Mouse (Mus musculus): ENCODE measurements at regions not wholly inside any gene's neighbourhood (a gene's known extent, or its start where the extent isn't known, plus 50 kb on each side); places are given as distances from the start of the nearest gene placed in this dataset.

DNA sequence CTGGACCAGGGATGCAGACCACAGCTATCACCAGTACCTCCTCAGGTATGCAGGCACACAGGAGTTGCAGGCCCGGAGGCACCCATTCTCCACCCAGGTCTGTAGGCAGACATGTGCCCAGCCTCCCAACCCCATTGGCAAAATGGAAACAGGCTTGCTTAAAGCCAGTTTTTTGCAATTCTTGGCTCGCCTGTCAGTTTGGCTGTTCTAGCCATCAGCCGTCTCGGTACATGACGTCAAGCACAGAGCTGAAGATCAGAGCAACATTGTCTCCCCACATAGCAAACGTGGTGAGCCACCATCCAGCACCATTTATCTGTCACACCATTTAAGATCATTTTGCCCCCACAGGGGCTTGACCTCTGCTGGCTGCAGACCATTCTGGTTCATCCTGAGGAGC, 196.1 kb upstream of the Cops8 start:
- no peak for DNase-seq

- DNase-seq = no peak
Observed at GRCm38 (mm10) chr1:90408504-90409215, 194.1 kb upstream of the Cops8 start.

DNA sequence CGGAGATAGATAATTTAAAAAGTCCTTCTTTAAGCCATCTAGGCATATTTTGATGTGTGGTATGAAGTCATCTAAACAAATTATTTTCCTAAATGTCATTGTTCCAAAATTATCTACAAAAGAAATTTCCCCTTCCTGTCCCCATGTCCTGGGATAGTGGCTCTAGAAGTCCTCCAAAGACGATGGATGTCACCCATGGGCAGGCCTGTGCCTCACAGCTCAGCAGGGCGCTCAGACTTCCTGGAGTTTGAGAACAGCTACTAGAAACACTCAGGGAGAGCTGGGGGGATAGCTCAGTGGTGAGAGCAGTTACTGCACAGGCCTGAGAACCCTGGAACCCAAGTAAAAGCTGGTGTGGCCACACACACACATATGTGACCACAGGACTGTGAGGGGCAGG, 193.5 kb upstream of the Cops8 start:
- no peak for DNase-seq

DNA sequence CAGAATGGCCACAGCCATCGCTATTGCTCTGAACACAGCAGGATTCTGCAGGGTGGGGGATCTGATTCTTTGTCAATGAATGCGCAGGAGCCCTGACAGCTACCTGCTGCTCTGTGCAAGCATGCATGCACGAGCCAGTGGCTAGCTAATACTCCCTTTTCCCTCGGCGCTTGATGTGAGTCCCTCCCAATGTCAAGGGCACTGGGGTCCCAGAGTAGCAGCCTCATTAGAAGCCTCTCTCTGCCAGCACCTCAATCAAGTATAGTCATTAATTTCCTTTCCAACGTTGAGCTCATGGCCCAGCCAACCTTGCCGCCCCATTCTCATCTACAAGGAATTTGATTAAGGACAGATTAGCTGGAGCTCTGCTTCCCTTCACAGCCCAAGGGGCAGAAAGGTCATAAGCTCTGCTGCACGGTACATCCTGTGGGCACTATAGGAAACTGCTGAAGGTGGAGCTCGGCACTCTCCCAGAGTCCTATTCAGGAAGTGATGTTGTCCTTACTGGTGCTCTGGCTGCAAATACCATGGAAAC, 190.2 kb upstream of the Cops8 start:
- no peak for DNase-seq

- no peak for DNase-seq
Observed at GRCm38 (mm10) chr1:90414751-90415150, 188.0 kb upstream of the Cops8 start.

DNA sequence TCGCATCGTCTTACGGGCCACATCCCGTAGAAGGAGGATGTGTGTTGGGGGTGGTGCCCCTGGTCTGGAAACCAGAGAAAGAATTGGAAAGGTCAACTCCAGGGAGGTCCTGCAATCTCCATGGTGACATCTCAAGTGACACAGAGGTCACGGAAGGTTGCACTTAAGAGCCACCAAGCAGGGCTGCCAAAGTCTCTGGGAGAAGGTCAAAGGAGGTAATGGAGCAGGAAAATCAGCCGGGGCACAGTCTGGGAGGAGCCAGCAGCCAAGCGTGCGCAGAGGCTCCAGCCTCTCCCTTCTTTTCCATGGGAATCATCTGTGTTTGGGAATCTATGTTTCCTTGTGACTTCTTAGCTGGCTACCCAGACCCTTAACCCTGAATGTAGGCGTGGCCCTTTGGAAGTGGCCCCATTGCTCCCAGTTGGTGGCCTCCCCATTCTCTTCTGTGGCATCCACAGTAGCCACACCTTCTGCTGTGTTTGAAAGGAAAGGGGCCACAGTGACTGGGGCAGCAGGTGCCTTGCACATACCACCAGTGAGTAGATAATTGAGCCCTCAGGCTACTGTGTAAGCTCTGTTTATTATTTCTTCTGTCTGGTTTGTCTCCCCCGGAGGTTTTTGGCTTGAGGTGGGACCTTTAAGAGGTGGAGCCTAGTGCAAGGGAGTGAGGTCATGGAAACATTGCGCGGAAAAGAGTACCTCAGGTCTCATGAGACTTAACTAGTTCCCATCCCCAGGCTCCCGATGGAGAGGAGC, 178.5 kb upstream of the Cops8 start:
- DNase-seq = peak; percentile 72

DNA sequence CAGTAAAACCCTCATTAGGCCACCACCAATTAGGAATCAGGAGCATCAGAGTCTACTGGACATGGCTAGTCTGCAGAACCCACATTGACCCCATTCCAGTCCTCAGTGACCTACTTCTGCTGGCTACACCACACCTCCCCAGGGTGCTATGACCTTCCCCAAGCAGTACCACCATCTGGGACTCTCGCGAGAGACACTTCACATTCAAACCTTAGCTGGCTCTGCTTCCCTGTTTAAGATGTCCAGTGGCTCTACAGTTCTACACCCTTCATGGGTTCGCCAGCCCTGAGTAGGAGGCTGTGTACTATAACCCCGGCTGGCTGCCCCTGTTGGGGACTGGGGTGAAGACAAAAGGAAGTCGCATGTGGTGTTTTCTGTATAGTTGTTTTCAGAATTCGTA, 174.4 kb upstream of the Cops8 start:
- DNase-seq = no peak

- no peak for DNase-seq
Observed at GRCm38 (mm10) chr1:90428774-90429173, 174.0 kb upstream of the Cops8 start.

DNA sequence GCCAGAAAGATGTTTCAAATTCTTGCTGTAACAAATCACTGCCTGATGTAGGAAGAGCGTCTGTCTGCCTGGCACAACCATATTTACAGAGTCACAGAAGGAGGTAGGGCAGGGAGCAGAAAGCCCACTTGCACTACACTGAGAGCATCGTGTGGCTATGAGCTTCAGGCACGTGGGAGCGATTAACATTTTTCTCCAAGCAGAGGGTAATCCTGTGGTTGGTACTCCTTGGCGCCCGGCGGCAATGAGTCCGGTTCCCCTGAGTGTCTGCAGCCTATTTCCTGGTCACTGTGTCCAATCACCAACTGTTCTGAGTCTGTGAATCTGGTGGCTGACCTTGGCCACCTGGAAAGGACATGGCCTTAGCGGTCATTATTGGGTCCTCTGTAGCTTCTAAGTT, 172.3 kb upstream of the Cops8 start:
- DNase-seq = no peak

DNA sequence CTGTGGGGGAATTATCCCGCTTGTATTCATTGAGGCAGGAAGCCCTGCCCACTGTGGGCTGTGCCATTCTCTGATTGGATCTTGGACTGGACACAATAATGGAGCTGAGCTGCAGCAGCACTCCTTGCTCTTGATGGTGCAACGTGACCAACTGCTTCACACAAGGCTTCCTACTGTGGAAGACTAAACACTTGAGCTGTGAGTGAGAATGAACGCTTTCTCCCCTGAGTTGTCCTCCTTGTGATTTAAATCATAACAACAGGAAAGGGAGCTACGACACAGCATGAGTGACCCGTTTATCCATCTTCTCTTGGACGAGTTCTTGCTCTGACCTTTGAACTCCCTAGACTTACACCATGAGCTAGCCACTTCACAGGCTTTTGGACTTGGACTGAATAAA, 171.0 kb upstream of the Cops8 start:
- DNase-seq = no peak

DNA sequence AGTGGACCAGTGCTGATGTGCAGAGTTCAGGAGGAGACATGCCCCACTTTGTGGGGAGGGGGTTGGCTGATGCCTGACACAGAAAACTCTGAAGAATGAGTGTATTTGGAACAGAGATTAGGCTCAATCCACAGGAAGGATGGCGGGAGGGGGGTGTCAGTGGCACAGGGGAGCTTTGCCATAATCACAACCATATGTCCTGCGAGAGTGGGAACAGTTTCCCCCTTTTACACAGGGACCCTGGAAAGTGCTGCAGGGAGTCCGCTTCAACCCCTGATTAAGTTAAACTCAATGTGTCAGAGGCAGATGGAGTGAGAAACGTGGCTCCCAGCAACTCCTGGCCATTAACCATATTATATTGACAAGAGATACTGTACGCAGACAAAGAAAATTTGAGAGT, 168.9 kb upstream of the Cops8 start:
- DNase-seq = no peak

GRCm38 (mm10) chr1:90440638-90441037, 162.1 kb upstream of the Cops8 start:
- DNase-seq = no peak

GRCm38 (mm10) chr1:90441134-90441868, 161.5 kb upstream of the Cops8 start:
- peak; percentile 60 for DNase-seq

DNA sequence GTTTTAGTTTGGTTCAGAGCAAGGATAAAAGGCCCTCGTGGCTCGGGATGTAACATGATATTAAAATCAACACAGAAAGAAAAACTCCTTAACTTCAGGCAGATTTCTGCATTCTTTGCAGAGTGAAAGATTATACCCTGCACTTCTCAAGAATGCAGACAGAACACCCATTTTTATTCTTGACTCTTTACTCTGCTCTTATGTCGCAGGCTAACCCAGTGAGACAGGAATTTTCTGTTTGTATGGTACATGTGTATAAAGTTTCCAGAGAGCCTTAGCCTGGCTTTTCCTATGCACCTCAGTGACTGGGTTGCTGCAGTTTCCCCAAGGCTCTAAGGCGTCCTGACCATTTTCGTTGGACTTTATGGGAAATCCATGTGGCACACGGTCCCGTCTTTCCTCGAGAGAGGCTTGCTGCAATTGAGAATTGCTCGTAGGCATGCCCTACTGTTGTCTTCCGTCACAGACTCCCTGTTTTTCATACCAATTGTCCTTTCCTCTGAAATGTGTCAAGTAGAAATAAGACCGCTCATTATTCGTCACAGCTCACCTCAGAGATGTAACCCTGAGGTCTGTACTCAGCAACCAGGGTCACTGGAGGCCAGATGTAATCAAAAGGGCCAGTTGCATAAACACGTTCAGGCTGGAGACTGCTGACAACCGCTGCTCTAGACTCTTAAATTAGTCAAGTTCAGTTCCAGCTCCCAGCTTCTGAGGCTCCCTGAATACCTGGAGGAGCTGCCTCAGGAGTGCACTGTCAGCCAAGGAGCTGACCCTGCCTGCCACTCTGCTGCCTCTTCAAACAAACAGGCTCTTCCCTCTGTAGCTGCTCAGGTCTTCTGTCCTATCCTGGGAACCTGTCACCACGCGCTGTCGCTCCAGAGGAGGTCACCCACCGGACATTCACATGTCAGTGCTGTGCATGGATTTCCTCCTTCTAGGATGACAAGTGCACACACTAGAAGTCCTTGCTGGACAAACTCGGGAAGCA, 160.2 kb upstream of the Cops8 start:
- peak; percentile 56 for DNase-seq

GRCm38 (mm10) chr1:90449571-90450226, 153.1 kb upstream of the Cops8 start:
- DNase-seq = no peak

- DNase-seq = no peak
Observed at GRCm38 (mm10) chr1:90451942-90452557, 150.7 kb upstream of the Cops8 start.

DNA sequence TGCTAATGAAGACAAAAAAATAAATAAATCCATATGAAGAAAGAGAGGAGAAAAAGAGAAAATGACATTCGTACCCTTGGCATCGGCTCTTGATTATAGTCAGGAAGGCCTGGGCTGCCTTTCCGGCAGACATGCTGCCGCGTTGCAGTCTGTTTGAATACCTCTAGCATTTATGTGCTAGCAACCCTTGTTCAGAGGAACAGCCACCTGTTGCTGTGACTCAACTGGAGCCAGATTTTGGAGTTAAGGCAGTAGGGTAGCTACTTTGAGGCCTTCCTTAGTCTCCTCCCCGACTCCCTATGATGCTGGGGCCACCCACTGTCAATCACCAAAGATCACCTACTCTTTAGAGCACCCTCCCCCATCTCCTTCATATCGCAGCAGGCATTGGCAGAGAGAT, 148.5 kb upstream of the Cops8 start:
- no peak for DNase-seq

DNA sequence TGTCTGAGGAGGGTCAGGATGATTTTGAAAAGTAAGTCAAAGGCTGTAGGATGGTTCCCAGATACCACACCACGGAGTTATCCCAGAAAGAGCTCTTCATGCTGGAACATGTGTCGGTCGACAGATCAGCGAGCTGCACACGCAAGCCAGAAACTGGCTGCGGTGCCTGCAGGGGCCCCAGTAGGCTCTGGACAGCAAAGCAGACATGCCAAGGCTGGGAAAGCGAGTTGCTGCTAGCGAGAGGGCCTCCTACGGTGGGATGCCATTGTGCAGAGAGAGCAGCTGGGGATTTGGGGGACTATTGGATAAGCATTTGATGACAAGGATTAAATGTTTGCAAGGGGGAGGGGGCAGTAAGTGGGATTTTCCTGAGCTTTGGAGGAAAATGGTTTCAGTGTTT, 145.4 kb upstream of the Cops8 start:
- peak; percentile 73 for DNase-seq

DNA sequence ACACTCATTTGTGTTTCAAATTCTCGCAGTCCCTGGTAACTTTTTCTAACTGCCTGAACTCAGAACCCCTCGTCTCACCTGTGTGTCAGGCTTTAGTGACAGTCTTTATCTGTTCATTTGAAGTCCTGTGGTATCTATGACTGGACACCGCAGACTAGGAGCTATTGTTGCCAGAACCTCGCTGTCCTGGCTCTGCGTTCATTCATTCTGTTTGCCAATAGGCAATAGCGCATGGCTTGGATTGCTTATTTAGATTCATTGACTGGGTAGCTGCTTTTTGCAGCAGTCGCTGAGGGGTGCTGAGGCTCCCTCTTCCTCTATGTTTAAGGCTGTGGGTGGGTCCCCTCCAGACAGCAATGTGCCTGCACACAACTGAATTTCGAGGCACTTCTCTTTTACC, 144.6 kb upstream of the Cops8 start:
- no peak for DNase-seq

DNA sequence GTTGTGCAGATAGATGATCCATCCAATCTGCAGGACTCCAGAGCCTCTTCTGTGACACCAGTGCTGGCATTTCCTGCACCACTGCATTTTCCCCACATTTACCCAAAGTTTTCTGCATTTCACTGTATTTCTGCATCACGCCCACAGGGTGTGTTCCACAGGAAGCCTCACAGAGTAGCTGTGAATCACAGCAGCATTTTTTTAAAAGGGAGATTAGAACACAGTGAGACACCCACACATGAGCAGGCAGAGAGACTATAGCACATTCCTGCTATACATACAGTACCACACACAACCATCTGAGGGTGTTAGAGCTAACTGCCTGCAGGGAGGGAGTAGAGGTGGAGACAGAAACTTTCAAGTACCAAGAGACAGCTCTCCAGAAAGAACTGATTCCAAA, 141.1 kb upstream of the Cops8 start:
- no peak for DNase-seq

DNA sequence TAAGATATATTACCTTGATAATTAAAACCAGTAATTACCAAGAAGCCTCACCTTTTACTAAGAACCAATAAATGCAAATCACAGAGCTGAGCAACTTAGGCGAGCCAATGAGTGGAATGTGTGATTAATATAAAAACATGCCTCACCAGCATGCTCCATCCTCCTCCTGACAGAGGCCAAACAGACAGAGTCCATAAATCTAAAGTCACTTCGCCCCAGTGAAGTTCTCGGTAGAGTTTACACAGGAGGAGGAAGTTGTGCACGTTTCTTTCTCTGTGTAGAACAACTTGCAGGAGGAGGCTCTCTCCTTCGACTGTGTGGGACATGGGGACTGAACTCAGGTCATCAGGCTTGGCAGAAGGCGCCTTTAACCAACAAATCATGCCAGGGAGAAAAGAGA, 139.5 kb upstream of the Cops8 start:
- no peak for DNase-seq

All from embryo, embryonic 11 days (tissue).